Mouse (Mus musculus): ENCODE measurements at regions not wholly inside any gene's neighbourhood (a gene's known extent, or its start where the extent isn't known, plus 50 kb on each side); places are given as distances from the start of the nearest gene placed in this dataset.

DNA sequence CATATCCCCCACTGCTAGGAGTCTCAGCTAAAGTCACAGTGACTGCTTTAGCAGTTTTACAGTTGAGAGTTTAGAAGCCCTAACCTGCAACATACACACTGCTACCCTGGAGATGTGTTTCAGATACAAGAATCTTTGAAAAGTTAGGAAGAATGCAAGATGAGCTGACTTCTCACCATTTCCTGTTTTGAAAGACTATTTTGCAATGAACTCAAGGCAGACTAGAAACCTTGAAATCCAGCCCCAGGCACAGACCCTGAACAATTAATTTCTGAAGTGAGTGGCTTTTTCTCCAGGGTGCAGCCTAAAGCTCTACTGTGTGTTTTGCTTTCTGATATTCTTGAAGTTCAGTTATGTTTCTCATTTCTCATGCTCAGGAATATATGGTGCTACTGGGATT, 440.6 kb downstream of the Nebl start:
- ATAC-seq (replicated peaks; ENCODE audit: poor library complexity): peak; percentile 77

DNA sequence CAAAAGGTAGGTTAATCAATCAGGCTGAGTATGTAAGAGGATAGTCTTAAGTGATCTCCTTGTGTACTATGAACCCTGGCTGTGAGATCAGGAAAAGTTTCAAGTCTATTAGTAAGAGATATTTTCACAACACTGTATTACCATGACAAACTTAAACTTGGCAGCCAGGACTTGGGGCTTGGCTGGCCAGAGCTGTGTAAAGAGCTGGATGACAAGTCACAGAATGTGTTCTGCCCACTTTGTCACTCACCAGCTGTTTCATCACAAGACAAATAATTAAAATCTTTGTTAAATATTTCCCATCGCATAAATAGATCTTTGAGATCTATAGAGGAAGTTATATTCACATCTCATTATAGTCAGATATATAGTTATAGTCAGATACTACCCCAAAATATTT, 443.7 kb downstream of the Nebl start:
- no peak for ATAC-seq (replicated peaks; ENCODE audit: poor library complexity)

DNA sequence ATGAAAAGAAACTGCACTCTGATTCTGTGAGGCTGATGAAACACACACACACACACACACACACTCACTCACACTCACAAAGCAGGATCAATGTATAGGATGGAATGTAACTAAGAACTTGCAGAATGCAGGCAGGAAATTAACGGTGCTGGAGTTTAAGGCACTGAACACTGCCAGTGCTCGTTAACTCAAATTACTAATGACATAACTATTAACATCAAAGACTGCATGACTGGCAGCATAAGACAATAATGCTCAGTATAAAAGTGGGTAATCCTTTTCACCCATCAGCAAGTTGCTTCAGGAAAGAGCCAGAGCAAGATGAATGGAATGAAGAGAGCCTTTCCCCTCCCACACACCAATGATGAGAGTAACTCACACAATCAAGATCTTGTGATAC, 481.3 kb downstream of the Nebl start:
- no peak for ATAC-seq (replicated peaks; ENCODE audit: poor library complexity)

DNA sequence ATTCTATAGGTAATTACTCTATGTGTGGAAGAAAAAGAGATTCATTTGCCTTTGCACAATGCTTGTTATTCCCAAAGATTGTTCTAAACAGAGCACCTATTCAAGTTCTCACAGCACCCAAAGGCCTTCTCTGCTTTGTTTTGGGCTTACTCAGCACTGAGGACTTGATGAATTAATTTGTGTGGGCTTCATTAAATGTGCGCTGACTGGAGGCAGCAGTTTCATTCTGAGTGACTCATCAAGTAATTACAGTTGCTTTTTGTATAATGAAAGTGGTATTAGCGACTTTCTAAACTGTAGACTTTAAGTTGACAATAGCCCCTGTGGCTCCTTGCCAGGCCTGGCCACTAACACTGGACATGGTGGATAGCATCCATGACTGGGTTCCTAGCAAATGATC, 485.4 kb downstream of the Nebl start:
- ATAC-seq (replicated peaks; ENCODE audit: poor library complexity): no peak

DNA sequence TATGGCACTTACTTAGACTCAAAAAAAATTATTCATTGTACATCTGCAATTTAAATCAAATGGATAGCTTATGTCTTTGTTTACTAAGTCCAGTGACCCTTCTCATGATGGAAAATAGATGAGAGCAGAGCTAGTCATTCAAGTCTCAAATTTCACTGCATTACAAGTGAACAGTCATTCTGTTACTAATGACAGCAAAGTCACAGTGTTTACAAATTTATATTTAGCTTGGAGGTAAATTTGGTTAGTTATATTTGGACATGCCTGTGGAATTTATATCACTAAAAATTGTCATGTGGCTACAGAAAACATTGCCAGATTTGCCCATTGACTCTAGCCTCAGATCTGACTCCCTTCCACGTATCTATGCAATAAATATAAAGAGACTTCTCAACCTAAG, 515.7 kb downstream of the Nebl start:
- ATAC-seq (replicated peaks; ENCODE audit: poor library complexity): no peak

DNA sequence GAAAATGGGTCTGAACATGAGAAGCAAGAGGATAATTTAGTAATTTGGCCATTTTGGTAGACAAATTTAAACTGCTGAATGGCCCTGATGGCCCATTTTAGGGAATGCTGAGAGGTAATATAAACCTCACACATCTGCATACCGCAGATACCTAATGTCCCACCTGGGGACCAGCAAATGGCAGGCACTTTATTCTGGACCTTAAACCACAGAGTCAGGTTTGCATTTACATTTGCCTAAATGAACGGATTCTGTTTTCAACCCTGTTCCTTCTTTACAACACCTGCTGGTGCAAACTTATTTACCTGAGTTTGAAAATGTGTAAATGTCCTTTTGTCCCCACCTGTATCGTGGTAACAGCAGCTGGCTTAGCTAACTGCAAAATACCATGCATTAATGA, 516.4 kb downstream of the Nebl start:
- no peak for ATAC-seq (replicated peaks; ENCODE audit: poor library complexity)

DNA sequence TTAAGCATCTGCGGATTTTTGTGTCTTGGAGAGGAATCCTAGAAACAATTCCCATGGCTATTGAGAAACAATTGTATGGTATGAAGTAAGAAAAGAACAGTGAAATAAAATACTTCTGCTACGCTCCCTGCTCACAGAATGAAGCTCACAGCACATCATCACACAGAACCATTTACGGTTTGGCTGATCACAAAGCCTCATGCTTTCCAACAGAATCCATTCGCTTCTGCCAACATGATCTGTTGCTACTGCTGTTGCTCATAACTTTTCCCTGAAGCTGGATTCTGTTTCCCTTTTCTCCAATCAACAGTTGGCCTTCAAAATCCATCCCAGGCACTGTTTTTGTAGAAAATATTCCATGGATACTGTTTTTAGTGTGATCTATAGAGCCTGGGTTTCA, 518.7 kb downstream of the Nebl start:
- ATAC-seq (replicated peaks; ENCODE audit: poor library complexity): no peak

DNA sequence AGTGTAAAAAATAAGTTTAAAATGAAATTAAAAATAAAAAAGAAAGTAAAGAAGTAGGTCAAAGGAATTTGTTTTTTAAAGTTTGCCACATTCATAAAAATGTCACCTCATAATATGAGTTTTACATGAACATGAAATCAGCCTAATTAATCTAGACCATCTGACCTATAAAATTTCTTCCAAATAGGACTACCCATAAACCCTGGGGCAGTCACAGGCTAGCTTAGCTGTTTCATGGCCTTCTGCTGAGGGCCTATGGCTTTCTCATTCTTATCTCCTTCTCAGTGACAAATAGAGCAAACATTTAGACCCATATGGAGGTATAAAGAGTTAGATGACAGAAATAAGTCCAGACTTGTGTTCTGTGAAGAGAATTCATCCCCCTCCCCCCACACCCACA, 520.2 kb downstream of the Nebl start:
- ATAC-seq (replicated peaks; ENCODE audit: poor library complexity): no peak

DNA sequence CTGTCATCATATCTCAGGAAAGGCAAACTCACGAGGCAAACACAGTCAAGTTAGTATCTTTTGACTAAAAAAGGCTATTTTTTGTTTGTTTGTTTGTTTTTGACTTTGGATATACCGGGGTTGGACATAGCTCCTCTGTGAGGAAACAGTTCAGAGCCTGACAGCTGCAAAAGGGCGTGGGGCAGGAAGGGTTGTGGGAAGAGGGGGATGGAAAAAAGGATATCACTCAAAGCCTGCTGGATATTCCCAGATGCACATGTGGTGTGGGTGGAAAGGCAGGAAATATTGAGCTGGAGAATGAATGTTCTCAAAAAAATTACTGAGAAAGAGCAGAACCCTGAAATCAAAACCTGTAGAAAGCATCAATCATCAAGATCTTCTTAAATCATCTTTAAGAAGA, 537.7 kb downstream of the Nebl start:
- no peak for ATAC-seq (replicated peaks; ENCODE audit: poor library complexity)

DNA sequence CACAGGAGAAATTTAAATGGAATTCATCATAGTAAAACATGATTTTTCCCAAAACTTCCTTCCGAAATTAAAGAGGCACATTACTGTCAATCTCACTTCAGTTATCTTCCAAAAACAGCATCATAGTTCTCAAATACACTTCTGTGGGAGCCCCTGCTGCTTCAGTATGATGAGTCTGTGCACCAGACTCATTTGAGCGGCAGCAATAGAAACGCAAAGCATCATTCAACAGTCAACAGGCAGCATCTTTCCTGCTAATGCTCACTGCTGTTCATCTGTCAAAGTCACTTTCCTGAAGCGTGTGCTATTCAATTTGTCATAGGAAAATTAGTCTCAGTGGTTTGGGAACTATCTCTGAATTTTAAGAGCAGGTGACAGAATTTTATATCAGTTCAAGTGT, 542.1 kb downstream of the Nebl start:
- ATAC-seq (replicated peaks; ENCODE audit: poor library complexity): no peak

DNA sequence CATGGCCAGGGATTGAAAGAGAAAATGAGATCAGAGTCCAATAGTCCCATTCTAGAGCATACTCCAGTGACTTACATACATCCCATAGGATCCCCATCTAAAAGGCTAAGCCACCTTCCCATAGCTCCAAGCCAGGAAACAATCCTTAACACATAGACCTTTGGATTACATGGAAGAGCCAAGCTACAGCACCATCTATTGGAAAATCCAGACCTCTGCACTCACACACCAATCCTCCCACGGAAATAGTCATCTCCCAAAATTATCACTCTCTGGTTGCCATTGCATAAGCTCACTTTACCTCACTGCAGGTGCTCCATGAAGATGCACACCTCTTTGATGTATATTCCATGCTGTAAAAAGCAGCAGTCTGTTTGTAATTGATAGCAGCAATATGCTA, 543.4 kb downstream of the Nebl start:
- ATAC-seq (replicated peaks; ENCODE audit: poor library complexity): no peak

DNA sequence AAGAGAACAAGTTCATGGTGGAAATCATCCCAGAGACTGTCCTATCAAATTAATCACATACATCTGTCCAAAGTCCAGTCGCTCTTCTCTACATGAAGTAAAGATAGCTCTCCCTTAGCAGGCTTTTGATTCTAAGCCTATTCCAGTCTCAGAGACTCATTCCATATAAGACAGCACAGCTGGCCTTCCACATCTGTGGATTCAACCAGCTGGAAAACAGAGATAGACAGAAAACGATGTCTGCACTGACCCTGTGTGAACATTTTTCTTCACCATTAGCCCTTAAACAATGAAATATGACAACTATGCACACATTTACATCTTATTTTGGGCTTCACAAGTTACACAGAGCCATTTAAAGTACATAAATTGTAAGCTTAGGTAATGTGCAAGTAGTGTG, 547.6 kb downstream of the Nebl start:
- no peak for ATAC-seq (replicated peaks; ENCODE audit: poor library complexity)

DNA sequence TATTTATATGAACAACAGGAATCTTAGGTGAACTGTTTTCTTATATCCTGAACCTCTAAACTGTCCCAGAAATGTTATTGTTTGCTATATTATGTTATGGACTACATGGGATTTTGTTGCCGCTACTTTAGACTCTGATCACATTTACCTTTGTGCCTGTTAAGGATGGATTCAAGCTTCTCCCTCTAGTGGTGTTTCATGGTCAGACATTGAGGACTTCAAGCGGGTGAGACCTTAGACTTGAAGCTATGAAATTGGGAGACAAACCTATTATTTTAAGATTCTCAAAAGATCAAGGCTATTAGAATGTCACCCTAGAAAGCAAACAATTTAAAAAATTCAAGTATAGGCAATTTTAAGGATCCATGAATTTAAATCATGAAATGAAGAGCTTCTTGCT, 549.7 kb downstream of the Nebl start:
- ATAC-seq (replicated peaks; ENCODE audit: poor library complexity): no peak

DNA sequence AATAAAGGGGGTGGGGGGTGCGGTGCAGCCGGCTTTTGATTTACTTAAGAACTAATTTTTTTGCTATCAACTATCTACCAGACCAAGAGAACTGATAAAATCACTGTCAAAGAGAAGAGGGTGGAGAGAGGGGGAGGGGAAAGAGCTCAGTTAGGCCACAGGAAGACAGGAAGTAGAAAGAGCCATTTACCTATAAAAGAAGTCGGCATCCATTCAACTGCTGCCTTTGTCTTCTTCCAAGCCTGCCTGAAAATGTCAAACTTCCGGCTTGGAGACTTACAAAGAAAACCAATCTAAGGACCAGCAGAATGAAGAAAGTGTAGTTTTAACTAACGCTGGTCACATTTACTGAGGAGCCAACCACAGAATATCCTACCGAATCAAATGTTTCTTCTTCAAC, 562.4 kb downstream of the Nebl start:
- ATAC-seq (replicated peaks; ENCODE audit: poor library complexity): no peak

DNA sequence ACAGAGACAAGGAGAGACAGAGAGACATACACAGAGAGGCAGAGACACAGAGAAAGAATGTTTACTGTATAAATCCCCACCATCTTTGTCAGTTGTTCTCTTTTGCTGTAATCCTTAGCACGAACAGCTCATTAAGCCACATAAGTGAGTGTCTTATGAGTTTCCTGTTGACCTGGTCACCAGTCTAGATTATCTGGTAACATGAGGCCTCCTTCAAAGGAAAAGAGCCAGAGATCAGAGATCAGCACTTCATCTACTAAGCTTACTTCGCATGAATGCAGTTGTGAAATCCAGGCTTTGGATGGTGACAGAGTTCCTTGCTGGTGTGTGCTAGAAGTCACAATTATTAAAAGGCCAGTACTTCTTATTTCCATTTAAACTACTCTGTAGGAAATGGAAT, 566.2 kb downstream of the Nebl start:
- ATAC-seq (replicated peaks; ENCODE audit: poor library complexity): no peak

DNA sequence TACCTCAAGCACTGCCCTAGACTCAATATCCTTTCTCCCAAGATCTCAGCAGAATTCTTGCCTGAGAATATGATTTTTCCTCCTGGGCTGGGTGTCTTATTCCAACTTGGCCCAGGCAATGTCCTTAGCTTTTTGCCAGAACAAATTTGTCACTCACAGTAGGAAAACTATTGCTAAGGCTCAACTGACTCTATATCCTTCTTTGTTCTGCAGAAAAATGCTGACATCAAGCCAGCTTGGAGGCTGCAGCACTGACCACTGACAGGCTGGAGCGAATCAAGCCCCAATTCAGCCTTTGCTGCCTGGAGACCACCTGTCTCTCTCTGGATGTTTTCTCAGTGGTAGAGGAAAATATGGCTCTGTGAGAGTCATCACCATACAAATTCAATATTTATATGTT, 572.8 kb downstream of the Nebl start:
- no peak for ATAC-seq (replicated peaks; ENCODE audit: poor library complexity)

DNA sequence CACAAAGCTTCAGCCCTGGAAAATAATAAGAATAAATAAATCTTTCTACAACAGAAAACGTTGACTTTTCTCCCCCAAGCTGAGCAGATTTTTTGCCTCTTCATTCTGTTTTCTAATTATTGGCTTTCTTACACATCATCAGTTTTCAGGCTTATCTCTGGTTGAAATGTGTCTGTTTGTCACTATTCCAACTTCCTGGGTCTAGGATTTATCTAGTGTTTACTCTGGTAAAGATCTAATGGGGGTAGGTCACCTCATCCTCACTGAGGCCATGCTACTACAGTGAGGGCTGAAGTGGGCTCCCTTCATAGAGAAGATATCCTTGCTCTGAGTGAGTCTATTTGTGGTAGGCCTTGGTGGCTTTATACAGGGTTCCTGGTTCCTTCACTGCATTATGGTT, 573.9 kb downstream of the Nebl start:
- ATAC-seq (replicated peaks; ENCODE audit: poor library complexity): no peak

DNA sequence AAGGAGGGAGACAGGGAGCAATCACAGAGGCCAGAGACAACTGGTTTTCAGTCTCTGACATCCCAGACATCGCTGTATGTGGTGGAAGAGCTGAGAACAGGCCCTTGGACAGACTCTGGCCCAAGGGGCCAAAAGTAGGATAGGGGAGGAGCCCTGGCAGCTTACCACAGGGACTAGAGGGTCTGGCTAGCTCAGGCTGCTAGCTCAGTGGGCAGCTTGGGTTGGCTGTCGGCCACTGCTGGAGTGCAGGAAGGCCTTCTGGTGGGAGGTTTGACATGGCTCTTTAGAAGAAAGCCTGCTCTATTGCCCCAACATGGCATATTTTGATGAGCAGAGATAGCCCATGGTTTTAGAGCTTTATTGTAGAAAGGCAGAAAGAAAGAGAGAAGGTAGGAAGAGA, 575.7 kb downstream of the Nebl start:
- no peak for ATAC-seq (replicated peaks; ENCODE audit: poor library complexity)

DNA sequence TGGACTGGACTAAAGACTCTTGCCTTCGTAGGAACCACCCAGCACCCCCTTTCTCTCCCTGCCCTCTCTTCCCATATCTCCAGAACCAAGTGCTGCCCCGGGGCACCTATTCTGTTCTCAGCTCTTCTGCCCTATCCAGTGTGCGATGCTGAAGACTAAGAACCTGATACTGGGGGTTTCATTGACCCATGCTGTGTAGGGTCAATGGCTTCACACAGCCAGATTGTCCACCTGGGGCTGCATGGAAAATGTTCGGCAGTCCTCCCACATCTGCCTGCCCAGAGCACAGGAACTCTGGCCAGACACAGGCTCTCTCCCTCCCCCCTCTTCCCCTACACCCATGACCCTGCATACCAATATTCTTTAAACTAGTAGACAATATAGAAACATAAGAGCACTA, 607.6 kb downstream of the Nebl start:
- ATAC-seq (replicated peaks; ENCODE audit: poor library complexity): no peak

DNA sequence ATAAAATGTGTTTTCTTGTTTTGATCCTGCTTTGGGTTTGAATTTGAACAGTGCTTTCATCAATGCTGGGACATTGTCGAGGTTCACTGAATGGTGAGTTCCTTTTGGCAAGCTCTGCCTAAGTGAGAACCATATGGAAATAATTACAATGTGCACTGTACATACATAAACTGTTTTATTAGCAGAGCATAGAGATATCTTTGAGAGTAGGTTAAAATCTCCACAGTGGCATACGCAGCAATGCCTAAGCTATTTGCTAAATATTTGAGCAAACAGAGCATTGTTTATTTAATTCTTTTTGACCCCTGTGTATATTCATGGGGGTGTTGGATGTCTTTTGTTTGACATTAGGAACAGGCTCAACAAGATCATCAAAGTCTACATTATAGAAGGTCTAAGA, 614.0 kb downstream of the Nebl start:
- ATAC-seq (replicated peaks; ENCODE audit: poor library complexity): no peak

DNA sequence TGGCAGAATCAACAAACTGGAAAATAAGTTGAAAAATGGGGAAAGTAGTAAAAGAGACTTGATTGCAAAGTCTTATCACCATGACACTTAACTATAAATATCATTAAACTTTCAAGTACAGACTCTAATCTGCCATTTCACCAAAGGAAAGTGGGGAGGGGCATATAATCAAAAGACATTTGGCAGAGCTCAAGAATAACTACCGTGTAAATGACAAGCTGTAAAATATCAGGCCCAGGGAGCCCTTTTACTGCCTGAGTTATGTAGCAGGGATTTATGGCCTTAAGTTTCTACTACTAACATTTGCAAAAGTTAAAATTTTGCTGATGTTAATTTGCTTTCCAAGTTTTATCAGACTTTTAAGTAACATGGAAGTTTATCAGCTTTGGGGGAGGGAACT, 620.1 kb downstream of the Nebl start:
- no peak for ATAC-seq (replicated peaks; ENCODE audit: poor library complexity)

DNA sequence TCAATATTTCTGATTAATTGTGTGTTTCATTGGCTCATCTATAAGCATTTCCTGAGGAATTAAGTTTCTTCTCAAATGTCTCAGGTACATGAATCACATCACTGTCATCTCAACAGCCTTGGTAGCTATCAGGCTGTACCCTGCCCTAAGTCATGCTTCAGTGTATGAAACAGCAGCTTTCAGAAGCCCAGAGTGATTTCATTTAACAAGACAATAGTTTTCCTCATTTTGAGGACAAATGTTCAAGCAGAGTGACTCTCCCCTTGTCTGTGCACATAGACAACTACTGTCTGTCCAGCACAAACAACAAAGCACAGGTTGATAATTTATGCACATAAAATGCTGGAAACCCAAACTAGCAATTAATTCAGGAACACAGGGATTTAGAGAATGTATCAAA, 630.1 kb downstream of the Nebl start:
- ATAC-seq (replicated peaks; ENCODE audit: poor library complexity): no peak

DNA sequence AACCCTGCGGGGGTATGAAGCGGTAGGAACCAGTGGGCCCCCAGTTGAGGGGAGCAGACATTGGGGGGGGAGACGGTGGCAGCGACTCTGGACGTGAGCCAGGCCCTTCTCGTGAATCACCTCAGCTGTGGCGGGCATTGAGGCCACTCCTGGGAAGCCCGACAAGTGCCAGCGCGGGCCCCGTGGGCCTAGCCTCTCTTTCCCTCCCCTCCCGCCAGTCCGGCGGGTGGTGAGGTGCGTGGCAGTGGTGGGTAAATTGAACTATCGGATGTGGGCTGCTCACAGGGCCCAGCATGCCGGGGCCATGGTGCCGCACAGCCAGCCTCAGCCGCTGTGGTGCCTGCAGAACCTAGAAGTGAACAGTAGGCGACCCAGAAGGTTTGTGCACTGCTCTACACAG, 633.7 kb downstream of the Nebl start:
- ATAC-seq (replicated peaks; ENCODE audit: poor library complexity): no peak

DNA sequence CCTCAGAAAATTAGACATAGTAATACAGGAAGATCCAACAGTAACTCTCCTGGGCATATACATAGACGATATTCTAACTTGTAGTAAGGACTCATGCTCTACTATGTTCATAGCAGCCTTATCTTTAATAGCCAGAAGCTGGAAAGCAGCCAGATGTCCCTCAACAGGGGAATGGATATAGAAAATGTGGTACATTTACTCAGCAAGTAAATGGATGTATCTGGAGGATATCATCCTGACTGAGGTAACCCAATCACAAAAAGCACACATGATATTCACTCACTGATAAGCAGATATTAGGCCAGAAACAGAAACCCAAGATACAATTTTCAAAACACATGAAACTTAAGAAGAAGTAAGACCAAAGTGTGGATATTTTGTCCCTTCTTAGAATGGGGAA, 639.8 kb downstream of the Nebl start:
- ATAC-seq (replicated peaks; ENCODE audit: poor library complexity): 0 out of 2 replicates have a peak, but pooled peaks have one; percentile 26

All from megakaryocyte progenitor cell, adult 5-6 weeks (primary cell).